Mouse (Mus musculus) v-Abl transformed pro-B cells (cell line): ENCODE measurements around the gene Mmel1.

Experiments
- in situ Hi-C, 2 experiments: fragments of 400-800 bp; cut with MboI; formaldehyde crosslinking; loops; one replicate each; pipeline ENCODE4 v1.15.1; 2025; ENCODE audit not compliant: unreplicated experiment in 2 of 2

The Mmel1 gene

DNA sequence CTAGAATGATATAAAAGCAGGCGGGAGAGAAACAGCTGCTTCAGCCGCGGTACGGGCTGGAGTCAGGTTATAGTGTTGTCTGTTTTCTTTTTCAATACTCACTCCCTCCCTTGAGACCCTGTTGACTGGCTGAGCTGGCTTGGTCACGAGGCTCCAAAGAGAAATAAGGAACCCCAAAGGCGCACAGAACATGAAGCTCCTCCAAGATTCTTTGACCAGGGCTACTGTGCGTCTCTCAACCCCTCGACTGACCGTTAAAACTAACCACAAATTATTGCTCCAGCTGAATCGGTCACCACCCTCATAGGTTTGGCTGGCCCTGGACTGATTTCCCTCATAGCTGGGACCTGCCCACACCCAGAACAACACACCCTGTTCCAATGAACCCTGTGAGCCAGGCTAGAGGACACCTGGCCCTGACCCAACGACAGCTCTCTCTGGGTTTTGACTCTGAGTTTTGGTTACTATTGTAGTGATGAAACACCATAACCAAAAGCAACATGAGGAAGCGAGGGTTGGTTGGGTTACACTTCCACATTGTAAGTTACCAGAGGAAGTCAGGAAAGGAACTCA, 59.8 kb downstream of the Mmel1 start:
- in situ Hi-C loops: loop anchor here in 1 of 2 experiments (25.0 kb wide), 1 partner anchor 658 kb away; no protein-coding TSS in a partner anchor

DNA sequence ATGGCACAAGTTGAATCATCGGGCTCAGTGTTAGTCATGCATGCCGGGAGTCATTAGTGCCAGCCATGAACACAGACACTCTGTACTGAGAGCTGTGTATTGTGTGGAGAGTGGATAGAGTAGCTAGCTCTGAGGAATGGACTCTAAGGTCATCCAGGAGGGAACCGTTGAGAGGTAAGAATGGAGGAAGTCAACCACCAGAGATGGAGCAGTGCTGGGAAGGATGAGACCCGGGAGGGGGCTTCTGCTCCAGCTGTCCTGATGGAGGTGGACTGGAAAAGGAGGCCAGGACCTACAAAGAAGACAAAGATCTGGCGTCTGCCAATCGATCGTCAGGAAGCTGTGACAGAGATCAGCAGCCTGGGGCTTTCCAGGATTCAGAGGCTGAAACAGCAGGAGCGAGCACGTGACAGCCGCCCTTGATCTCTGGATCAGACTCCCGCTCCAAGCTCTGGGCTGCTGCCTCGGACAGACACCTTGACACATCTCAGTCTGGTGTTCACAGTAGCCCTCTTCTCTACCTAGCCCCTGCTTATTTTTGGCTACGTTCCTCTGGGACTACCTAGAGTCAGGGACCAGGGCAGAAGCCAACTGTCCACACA, 64.0 kb downstream of the Mmel1 start:
- in situ Hi-C loops: loop anchor here in 1 of 2 experiments (25.0 kb wide), 1 partner anchor 654 kb away; no protein-coding TSS in a partner anchor

DNA sequence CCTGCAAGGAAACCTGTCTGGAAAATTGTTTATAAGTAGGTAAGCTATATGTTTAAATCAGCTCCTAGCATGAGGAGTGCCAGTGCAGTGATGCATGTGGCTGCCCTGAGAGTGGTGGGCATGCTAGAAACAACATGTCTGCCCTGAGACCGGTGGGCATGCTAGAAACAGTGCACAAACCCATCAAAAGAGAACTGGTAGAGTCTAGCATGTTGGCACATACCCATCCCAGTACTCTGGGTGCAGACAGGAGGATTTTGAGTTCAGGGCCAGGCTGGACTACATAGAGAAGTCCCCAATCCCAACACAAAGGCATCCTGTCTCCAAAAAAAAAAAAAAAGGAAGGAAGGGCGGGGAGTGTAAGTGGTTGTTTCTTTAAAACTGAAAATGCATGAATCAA, 65.4 kb downstream of the Mmel1 start:
- in situ Hi-C loops: loop anchor here in 1 of 2 experiments (25.0 kb wide), 1 partner anchor 653 kb away; no protein-coding TSS in a partner anchor

DNA sequence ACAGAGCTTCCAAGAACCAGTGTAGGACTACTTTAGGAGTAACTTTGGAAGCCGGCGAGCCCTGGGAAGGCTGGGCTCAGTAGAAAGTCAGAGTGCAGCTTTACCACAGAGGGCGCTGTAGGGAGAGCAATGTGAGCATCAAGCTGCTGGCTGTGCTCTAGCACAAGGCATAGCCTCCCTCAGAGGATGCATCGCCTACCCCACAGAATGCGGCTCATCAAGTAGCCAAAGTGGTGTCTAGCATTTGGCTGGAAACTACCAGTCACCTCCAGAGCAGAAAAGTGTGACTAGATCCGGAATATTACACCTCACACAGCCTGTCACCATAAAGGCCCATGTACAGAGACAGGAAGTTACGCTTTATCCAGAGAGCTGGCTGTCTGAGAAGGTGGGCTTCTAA, 66.4 kb downstream of the Mmel1 start:
- in situ Hi-C loops: loop anchor here in 1 of 2 experiments (25.0 kb wide), 1 partner anchor 652 kb away; no protein-coding TSS in a partner anchor

GRCm38 (mm10) chr4:154936542-154937255, 67.3 kb downstream of the Mmel1 start:
- in situ Hi-C loops: loop anchor here in 1 of 2 experiments (25.0 kb wide), 1 partner anchor 651 kb away; no protein-coding TSS in a partner anchor

DNA sequence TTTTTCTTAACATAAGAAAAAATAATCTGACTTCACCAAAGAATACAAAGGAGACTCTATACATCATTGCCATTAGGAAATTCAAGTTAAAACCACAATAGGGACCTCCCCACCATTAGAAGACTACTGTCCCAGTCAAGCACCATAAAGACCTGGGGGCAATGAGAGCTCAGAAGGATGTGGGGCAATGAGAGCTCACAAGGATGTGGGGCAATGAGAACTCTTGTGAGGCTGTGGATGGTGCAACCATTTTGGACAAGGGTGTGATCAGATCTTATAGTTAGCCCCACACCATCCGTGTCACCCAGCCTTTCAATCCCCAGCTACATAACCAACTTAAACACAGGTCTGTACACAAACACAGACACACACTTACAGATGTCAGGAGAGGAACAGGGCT, 68.4 kb downstream of the Mmel1 start:
- in situ Hi-C loops: loop anchor here in 1 of 2 experiments (25.0 kb wide), 1 partner anchor 650 kb away; no protein-coding TSS in a partner anchor

DNA sequence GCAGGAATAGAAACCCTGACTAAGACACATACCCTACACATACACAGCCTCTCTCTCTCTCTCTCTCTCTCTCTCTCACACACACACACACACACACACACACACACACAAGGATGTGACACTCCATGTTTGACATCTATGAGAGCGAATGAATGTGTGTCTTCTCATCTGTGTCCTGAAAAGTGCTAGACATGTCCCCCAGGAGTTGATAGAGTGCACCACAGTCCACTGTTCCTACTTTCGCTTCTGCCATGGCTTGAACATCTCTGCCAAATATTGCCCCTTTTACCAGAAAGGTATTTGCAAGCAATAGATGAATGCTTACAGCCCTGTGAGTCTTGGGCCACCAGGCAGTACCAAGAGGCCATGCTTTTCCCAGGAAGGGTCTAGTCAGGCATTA, 70.8 kb downstream of the Mmel1 start:
- in situ Hi-C loops: loop anchor here (5.0 to 25.0 kb wide), 3 partner anchors 63 to 647 kb away; partner anchors contain the start of gene Pex10 (in 1 of the 2)

DNA sequence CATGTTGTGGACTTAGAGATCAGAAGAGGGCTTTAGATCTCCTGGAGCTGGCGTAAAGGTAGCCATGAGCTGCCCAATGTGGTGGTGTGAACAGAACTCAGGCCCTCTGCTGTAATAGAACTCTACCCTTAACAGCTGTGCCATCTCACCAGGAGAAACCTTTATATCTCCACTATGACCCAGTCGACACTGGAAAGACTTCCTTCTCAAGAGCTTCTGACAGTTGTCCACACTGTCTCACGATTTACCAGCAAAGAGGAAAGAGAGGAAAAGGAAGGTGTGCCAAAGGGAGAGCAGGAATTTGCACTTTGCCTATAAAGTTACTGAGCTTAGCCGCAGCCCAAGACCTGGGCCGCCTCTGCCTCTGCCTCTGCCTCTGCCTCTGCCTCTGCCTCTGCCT, 72.4 kb downstream of the Mmel1 start:
- in situ Hi-C loops: loop anchor here (5.0 to 25.0 kb wide), 3 partner anchors 65 to 645 kb away; partner anchors contain the start of gene Pex10 (in 1 of the 2)

GRCm38 (mm10) chr4:154942632-154943322, 73.4 kb downstream of the Mmel1 start:
- in situ Hi-C loops: loop anchor here (5.0 to 25.0 kb wide), 3 partner anchors 65 to 645 kb away; partner anchors contain the start of gene Pex10 (in 1 of the 2)

DNA sequence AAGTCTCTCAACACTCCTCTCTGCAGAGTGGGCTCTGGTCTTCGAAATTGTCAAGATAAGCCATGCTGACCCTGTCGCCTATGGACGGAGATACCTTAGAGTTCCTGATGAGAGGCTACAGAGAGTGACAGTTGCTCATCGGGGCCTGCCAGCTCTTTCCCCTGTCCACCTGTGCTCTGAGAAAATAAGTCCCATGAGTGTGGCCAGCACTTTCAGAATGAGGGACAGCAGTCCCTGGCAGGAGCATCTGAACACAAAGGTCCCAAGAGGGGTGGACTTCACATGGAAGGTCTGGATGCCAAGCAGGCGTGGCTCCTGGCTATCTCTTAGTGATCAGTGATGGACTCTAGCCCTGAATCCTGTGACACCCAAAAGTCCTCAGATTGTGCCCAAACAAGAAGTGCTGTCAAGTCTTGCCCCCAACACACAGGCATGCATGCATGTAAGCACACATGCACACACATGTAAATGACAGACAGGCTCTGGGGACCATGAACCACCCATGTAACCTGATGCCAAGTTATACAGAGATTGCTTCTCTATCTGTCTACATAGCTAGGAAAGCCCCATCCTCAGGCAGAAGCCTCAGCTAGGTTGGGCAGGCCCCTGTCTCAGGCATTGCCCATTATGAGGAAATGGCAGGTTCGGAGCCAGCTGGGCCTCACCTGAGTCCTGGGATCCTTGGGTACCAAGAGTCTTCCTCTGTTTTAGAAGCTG, 74.1 kb downstream of the Mmel1 start:
- in situ Hi-C loops: loop anchor here (5.0 to 25.0 kb wide), 3 partner anchors 66 to 644 kb away; partner anchors contain the start of gene Pex10 (in 1 of the 2)

GRCm38 (mm10) chr4:154944121-154944590, 74.8 kb downstream of the Mmel1 start:
- in situ Hi-C loops: loop anchor here (5.0 to 25.0 kb wide), 3 partner anchors 67 to 643 kb away; partner anchors contain the start of gene Pex10 (in 1 of the 2)
